Mouse (Mus musculus): ENCODE measurements at regions not wholly inside any gene's neighbourhood (a gene's known extent, or its start where the extent isn't known, plus 50 kb on each side); places are given as distances from the start of the nearest gene placed in this dataset.

GRCm38 (mm10) chr9:50395543-50395942, 50.8 kb upstream of the Rpl10-ps3 start:
- no peak for DNase-seq (ENCODE audit: low read depth, low spot score)

- DNase-seq (ENCODE audit: low read depth, low spot score): no peak
Observed at GRCm38 (mm10) chr9:50396051-50396450, 51.3 kb upstream of the Rpl10-ps3 start.

GRCm38 (mm10) chr9:50408396-50408795, 63.6 kb upstream of the Rpl10-ps3 start:
- DNase-seq (ENCODE audit: low read depth, low spot score): no peak

GRCm38 (mm10) chr9:50408845-50409244, 64.1 kb upstream of the Rpl10-ps3 start:
- no peak for DNase-seq (ENCODE audit: low read depth, low spot score)

- no peak for DNase-seq (ENCODE audit: low read depth, low spot score)
Observed at GRCm38 (mm10) chr9:50412986-50413385, 68.2 kb upstream of the Rpl10-ps3 start.

GRCm38 (mm10) chr9:50413514-50414335, 69.0 kb upstream of the Rpl10-ps3 start:
- peak; percentile 26 for DNase-seq (ENCODE audit: low read depth, low spot score)

GRCm38 (mm10) chr9:50414796-50415340, 70.1 kb upstream of the Rpl10-ps3 start:
- DNase-seq (ENCODE audit: low read depth, low spot score): no peak

- peak; percentile 53 for DNase-seq (ENCODE audit: low read depth, low spot score)
Observed at GRCm38 (mm10) chr9:50416677-50417076, 71.9 kb upstream of the Rpl10-ps3 start.

- DNase-seq (ENCODE audit: low read depth, low spot score): peak; percentile 33
Observed at GRCm38 (mm10) chr9:50421061-50421460, 73.3 kb upstream of the Plet1 start.

- DNase-seq (ENCODE audit: low read depth, low spot score): no peak
Observed at GRCm38 (mm10) chr9:50421572-50422285, 72.6 kb upstream of the Plet1 start.

GRCm38 (mm10) chr9:50425866-50426495, 68.3 kb upstream of the Plet1 start:
- no peak for DNase-seq (ENCODE audit: low read depth, low spot score)

GRCm38 (mm10) chr9:50430147-50430546, 64.2 kb upstream of the Plet1 start:
- no peak for DNase-seq (ENCODE audit: low read depth, low spot score)

- no peak for DNase-seq (ENCODE audit: low read depth, low spot score)
Observed at GRCm38 (mm10) chr9:50433525-50433924, 60.8 kb upstream of the Plet1 start.

GRCm38 (mm10) chr9:50433978-50434377, 60.3 kb upstream of the Plet1 start:
- DNase-seq (ENCODE audit: low read depth, low spot score): no peak

- DNase-seq (ENCODE audit: low read depth, low spot score): peak; percentile 68
Observed at GRCm38 (mm10) chr9:50437830-50438722, 56.2 kb upstream of the Plet1 start.

- no peak for DNase-seq (ENCODE audit: low read depth, low spot score)
Observed at GRCm38 (mm10) chr9:50438738-50439137, 55.6 kb upstream of the Plet1 start.

GRCm38 (mm10) chr9:50440222-50440621, 54.1 kb upstream of the Plet1 start:
- DNase-seq (ENCODE audit: low read depth, low spot score): no peak

GRCm38 (mm10) chr9:50440689-50441088, 53.6 kb upstream of the Plet1 start:
- no peak for DNase-seq (ENCODE audit: low read depth, low spot score)

GRCm38 (mm10) chr9:50443708-50444463, 50.4 kb upstream of the Plet1 start:
- peak; percentile 59 for DNase-seq (ENCODE audit: low read depth, low spot score)

Data from CD4-positive helper T cell, adult 2 months (primary cell).